Mouse (Mus musculus) heart, embryonic 10.5 days (tissue): ENCODE results near the gene Gm20431. TPM values are rescaled to one million over a fixed set of nuclear protein-coding genes. Genes with fewer than 3 reads are reported as not detected.
"Not testable (repeated sequence)": the region's sequence is repeated elsewhere in the genome, so short reads cannot be mapped to it uniquely, and the experiment has no call there.

Experiments
- DNase-seq: peaks from one replicate; pipeline ENCODE4 v3.0.0-alpha.2; 2017; ENCODE audit warnings: low spot score
- H3K27ac ChIP-seq: fragments of 300-500 bp; sonication (generic); 2 replicates; pipeline ENCODE4 v1.5.1; 2016; ENCODE audit warnings: mild to moderate bottlenecking
- H3K27me3 ChIP-seq: fragments of 300-500 bp; sonication (generic); 2 replicates; pipeline ENCODE4 v1.6.1; 2016; ENCODE audit warnings: mild to moderate bottlenecking; ENCODE audit not compliant: poor library complexity, insufficient read depth, severe bottlenecking
- H3K36me3 ChIP-seq: fragments of 300-500 bp; sonication (generic); 2 replicates; pipeline ENCODE4 v1.6.1; 2016; ENCODE audit warnings: mild to moderate bottlenecking, moderate library complexity
- H3K4me1 ChIP-seq: fragments of 300-500 bp; sonication (generic); 2 replicates; pipeline ENCODE4 v1.6.1; 2016; ENCODE audit warnings: mild to moderate bottlenecking
- H3K4me3 ChIP-seq: fragments of 300-500 bp; sonication (generic); 2 replicates; pipeline ENCODE4 v1.5.1; 2016; ENCODE audit warnings: mild to moderate bottlenecking, moderate library complexity
- H3K9me3 ChIP-seq: fragments of 300-500 bp; sonication (generic); 2 replicates; pipeline ENCODE4 v1.6.1; 2016; ENCODE audit warnings: mild to moderate bottlenecking, moderate library complexity
- WGBS: fragments of 180-500 bp; shearing (Covaris S2); methylation state at CpG from one replicate; pipeline ENCODE4 v1.1.7; 2016; 5-methylcytosine and 5-hydroxymethylcytosine counted together
- polyA plus RNA-seq: library from polyadenylated mRNA; unstranded; fragments of >200 nt; fragmentation: Nextera tagmentation; extraction: Ambion mirVana; gene quantifications from 2 replicates; pipeline ENCODE4 v1.2.1, GENCODE M21; 2016

The Gm20431 gene
- polyA plus RNA-seq, 1 experiment from 2014 or later = 0.36 TPM

GRCm38 (mm10) chr2:167652694-167653093 lies 8.6 kb downstream of the Gm20431 start:
- Histone ChIP-seq H3K36me3 (peaks cover 67% of the 10 kb centered on the region), H3K4me3 (no peak overlapping the region), H3K9me3 (no peaks in the 10 kb centered on the region), H3K27me3 (no peaks in the 10 kb centered on the region), H3K4me1 (peaks cover 26% of the 10 kb centered on the region; the same call in 1 of the 2 replicates), H3K27ac (no peak overlapping the region)
- no peak for DNase-seq
- WGBS = 67% methylated on average over 7 of the region's 7 CpGs

GRCm38 (mm10) chr2:167651622-167652021 lies 9.7 kb downstream of the Gm20431 start:
- Histone ChIP-seq H3K9me3 (no peaks in the 10 kb centered on the region), H3K27ac (no peak overlapping the region), H3K27me3 (no peaks in the 10 kb centered on the region), H3K36me3 (peaks cover 66% of the 10 kb centered on the region), H3K4me3 (no peak overlapping the region), H3K4me1 (peaks cover 19% of the 10 kb centered on the region; the same call in 1 of the 2 replicates)
- 87% methylated on average over 9 of the region's 9 CpGs for WGBS
- no peak for DNase-seq

DNA sequence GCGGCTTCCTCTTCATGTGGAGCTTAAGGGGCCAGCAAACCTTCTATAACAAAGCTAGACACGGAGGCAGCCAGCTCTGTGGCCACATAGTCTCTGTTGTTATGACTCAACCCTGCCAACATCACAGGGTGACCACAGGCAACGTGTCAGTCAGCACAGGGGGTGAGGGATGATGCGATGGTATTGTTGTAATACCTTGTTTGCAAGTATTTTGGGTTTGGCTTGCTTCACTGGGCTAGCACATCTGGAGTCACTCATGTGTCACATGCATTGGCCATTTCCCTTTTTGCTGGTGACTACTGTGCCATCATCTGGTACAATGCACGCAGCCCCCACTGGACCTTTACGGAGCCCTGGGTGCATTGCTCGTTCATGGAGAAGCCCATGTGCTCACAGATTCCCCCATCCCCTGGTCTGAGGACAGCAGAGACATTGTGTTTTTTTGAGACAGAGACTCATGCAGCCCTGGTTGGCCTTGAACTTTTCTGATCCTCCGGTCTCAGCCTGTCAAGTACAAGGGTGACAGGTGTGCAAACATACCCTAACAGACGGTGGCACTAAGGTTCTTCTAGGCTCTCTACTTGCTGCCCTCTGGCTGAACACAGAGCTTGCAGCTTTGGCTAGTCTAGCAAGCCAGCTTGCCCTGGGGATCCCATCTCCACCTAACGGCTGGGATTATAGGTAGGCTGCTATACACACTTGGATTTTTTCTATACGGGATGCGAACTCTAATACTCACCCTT lies 11.8 kb downstream of the Gm20431 start:
- no peak overlapping the region for H3K27ac ChIP-seq
- WGBS = 88% methylated on average over 12 of the region's 12 CpGs
- peaks cover 77% of the 10 kb centered on the region for H3K36me3 ChIP-seq

DNA sequence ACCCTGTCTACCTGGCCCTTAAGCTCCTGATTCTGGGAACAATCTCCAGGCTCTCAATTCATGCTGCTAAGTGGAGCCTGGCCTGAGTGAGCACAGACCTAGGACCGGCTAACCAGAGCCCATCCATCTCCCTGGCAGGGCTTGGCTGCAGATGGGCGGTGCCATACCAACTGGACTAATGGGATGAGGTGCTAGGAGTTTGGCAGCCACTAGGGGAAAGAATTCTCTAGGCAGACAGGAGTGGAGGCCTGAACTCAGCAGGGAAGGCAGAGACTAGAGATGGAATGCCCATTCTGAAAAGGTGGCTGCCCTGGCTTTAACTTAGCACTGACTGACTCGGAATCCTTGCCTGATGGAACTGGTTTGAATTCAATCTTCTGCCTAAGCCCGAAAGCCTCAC lies 14.9 kb downstream of the Gm20431 start:
- H3K9me3 ChIP-seq = no peaks in the 10 kb centered on the region
- no peak for DNase-seq
- H3K27me3 ChIP-seq = no peaks in the 10 kb centered on the region
- H3K36me3 ChIP-seq = peaks cover 67% of the 10 kb centered on the region
- WGBS = 70% methylated on average over 4 of the region's 4 CpGs
- H3K4me1 ChIP-seq = no peaks in the 10 kb centered on the region
- H3K27ac ChIP-seq = no peak overlapping the region
- no peak overlapping the region for H3K4me3 ChIP-seq

More for the DNA sequence above, 11.8 kb downstream of the Gm20431 start:
- Histone ChIP-seq H3K4me1 (peaks cover 19% of the 10 kb centered on the region; the same call in 1 of the 2 replicates), H3K9me3 (no peaks in the 10 kb centered on the region), H3K4me3 (no peak overlapping the region), H3K27me3 (no peaks in the 10 kb centered on the region)
- no peak for DNase-seq

DNA sequence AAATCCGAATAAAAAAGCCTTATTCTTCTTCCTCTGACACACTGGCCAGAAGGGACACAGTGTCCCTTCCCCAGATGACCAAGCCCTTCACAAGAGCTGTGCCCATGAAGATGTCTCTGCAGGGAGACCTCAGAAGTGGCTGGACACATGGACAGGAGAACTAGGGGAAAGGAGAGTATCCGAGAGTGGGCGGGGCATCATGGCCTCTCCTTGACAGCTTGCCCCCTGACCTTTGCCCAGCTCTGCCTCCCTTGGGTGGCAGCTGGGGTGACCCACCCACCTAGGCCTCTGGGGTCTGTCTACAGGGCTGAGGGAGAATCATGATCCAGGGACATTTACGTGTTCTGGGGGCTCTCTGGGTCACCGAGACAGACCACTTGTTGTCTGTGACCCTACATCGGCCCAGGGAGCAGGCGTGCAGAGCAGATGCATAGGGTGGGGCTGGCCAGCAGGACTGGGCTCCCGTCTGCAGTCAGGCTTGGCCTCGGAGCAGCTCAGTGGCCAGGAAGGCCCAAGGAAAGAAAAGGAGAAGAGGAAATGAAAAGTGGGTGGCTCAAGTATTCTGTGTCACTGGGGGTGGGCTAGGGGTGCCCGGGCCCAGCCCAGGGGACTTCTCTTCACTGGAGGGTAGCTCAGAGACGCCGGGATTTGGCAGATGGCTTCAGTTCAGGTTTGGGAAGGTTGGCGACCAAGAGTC lies 17.8 kb downstream of the Gm20431 start:
- H3K4me1 ChIP-seq, H3K9me3 ChIP-seq, H3K4me3 ChIP-seq, H3K27me3 ChIP-seq, H3K27ac ChIP-seq, DNase-seq: not testable (repeated sequence)
- peaks cover 45% of the 10 kb centered on the region for H3K36me3 ChIP-seq
- WGBS = 87% methylated on average over 13 of the region's 13 CpGs

DNA sequence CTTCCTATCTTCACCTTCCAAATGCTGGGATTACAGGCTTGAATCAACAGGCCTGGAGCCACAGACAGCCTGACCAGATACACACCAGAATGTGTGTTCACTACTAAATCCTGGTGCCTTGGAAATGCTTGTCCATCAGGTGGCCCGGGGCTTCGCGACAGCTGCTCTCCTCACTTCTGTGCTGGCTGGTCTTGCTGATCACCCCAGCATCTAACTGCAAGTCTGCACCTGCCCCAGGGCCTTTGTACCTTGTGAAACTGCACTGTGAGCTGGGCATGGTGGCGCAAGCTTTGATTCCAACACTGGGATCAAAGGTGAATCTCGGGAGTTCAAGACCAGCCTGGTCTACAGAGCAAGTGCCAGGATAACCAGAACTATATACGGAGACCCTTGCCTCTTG lies 19.1 kb downstream of the Gm20431 start:
- Histone ChIP-seq H3K27ac (no peak overlapping the region), H3K27me3 (no peaks in the 10 kb centered on the region), H3K9me3 (no peaks in the 10 kb centered on the region), H3K36me3 (peaks cover 41% of the 10 kb centered on the region), H3K4me3 (no peak overlapping the region), H3K4me1 (no peaks in the 10 kb centered on the region)
- no peak for DNase-seq
- 91% methylated on average over 6 of the region's 6 CpGs for WGBS

DNA sequence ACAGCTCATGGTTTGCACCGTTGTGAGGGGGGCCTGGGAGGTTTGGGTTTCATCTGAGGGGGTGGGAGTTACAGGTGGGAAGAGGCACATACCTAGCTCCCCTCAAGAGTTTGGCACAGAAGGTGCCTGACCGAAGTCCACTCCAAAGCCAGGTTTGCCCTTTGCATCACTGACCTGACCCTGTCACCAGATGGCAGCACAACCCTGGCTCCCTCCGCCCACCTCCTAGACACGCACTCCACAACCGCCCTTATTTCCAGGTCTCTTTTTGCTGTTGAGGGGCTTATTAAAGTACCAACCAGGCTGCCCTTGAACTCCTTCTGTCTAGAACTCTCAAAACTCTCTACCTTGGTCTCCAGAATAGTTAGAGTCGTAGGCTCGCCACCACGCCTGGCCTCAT lies 20.0 kb downstream of the Gm20431 start:
- 46% methylated on average over 8 of the region's 8 CpGs for WGBS
- peaks cover 36% of the 10 kb centered on the region for H3K36me3 ChIP-seq
- no peaks in the 10 kb centered on the region for H3K9me3 ChIP-seq
- no peaks in the 10 kb centered on the region for H3K4me1 ChIP-seq
- no peak for DNase-seq
- no peak overlapping the region for H3K27ac ChIP-seq
- H3K4me3 ChIP-seq = no peak overlapping the region
- H3K27me3 ChIP-seq = no peaks in the 10 kb centered on the region

DNA sequence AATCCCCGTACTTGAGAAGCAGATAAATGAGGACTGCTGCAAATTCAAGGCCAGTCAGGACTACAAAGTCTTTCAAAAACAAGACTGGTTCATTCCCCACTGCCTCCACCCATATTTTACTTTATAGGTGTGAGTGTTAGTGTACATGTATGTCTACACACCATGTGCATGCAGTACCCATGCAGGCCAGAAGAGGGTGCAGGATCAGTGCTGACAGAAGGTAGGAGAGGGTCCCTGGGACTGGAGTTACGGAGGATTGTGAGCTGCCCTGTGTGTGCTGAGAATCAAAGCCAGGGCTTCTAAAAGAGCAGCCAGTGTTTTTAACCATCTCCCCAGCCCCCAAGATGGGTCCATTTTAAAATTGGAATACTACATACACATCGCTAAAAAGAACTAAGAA lies 21.0 kb downstream of the Gm20431 start:
- WGBS = 74% methylated on average over 3 of the region's 3 CpGs
- Histone ChIP-seq H3K4me1 (no peaks in the 10 kb centered on the region), H3K9me3 (no peaks in the 10 kb centered on the region), H3K27me3 (no peaks in the 10 kb centered on the region), H3K27ac (no peak overlapping the region), H3K36me3 (peaks cover 27% of the 10 kb centered on the region), H3K4me3 (no peak overlapping the region)
- no peak for DNase-seq

- Histone ChIP-seq H3K9me3 (no peaks in the 10 kb centered on the region), H3K36me3 (no peaks in the 10 kb centered on the region), H3K27me3 (no peaks in the 10 kb centered on the region), H3K4me1 (peaks cover 38% of the 10 kb centered on the region), H3K4me3 (peak overlapping the region; percentile 49), H3K27ac (peak overlapping the region; percentile 100; the same call in 1 of the 2 replicates)
- WGBS = 65% methylated on average over 7 of the region's 7 CpGs
- DNase-seq = no peak
Measured at GRCm38 (mm10) chr2:167634865-167635512, 26.3 kb downstream of the Gm20431 start.

DNA sequence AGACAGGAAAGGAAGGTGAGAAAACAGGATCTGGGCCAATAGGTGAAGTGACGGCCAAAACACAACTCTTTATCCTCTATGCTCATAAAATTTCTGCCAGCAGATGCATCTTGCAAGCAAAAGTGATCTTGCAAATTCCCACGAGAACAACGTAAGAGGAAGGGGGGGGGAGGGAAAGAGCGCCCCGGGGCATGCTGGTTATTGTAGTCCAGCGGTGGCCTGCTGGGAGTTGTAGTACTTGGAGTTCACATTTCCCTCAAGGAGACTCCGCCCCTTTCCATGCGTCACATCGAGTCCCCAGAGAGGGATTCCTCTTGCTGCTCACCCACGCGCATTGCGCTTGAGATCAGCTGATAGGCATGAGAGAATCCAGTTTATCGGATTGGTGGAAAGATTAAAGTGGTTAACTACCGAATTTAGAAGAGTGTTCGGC lies 26.9 kb downstream of the Gm20431 start:
- no peaks in the 10 kb centered on the region for H3K36me3 ChIP-seq
- DNase-seq = peak; percentile 99
- H3K27ac ChIP-seq = peak overlapping the region; percentile 100
- no peaks in the 10 kb centered on the region for H3K27me3 ChIP-seq
- 1% methylated on average over 15 of the region's 15 CpGs for WGBS
- H3K9me3 ChIP-seq = no peaks in the 10 kb centered on the region
- H3K4me3 ChIP-seq = peak overlapping the region; percentile 49
- peaks cover 45% of the 10 kb centered on the region for H3K4me1 ChIP-seq

GRCm38 (mm10) chr2:167633537-167633872 lies 27.8 kb downstream of the Gm20431 start:
- Histone ChIP-seq H3K4me3 (peak overlapping the region; percentile 49; the same call in 1 of the 2 replicates), H3K9me3 (no peaks in the 10 kb centered on the region), H3K27ac (peak overlapping the region; percentile 100), H3K4me1 (peaks cover 53% of the 10 kb centered on the region), H3K36me3 (peaks cover 8% of the 10 kb centered on the region), H3K27me3 (no peaks in the 10 kb centered on the region)
- whole genome bisulfite sequencing = 80% methylated on average over 6 of the region's 6 CpGs
- DNase-seq = no peak

GRCm38 (mm10) chr2:167632731-167633536 lies 28.4 kb downstream of the Gm20431 start:
- no peaks in the 10 kb centered on the region for H3K27me3 ChIP-seq
- no peak for DNase-seq
- WGBS = 74% methylated on average over 12 of the region's 12 CpGs
- peaks cover 57% of the 10 kb centered on the region for H3K4me1 ChIP-seq
- H3K27ac ChIP-seq = peak overlapping the region; percentile 100
- H3K9me3 ChIP-seq = no peaks in the 10 kb centered on the region
- peak overlapping the region; percentile 95 for H3K4me3 ChIP-seq
- H3K36me3 ChIP-seq = peaks cover 11% of the 10 kb centered on the region
